Mouse (Mus musculus): Measurements from ENCODE around the gene Gimap4. TPM values are rescaled to one million over a fixed set of nuclear protein-coding genes. Genes with fewer than 3 reads are reported as not detected.
"Not testable (repeated sequence)": the region's sequence is repeated elsewhere in the genome, so short reads cannot be mapped to it uniquely, and the experiment has no call there.

Gimap4 gene
- total RNA-seq, 2 experiments from 2014 or later, result 2.7 to 4.5 TPM

DNA sequence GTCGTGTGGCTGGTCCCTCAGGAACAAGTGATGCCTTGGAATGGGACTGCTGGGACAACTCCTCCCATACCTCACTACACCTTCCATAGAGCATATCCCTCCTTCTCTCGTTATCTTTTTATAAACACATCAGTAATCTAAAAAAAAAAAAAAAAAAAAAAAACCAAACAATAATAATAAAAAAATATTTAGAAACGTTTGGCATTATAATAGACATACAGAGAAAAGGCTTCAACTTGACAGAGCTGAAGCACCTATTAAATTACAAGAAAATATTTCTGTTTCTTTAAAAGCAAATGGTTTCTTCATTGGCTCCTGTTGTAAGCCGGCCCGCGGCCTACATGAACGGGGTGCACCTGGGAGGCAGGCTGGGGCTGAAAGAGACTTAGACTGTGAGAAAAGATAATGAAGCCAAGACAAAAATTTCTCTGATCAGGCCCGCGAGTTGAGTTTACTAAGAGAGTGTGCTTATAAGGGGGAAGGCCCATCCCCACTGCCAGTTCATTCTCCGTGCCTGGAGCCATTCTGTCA lies 8.9 kb upstream of the Gimap4 start:
- ATAC-seq (replicated peaks; ENCODE audit: low FRiP score, poor library complexity, severe bottlenecking), result no peak

DNA sequence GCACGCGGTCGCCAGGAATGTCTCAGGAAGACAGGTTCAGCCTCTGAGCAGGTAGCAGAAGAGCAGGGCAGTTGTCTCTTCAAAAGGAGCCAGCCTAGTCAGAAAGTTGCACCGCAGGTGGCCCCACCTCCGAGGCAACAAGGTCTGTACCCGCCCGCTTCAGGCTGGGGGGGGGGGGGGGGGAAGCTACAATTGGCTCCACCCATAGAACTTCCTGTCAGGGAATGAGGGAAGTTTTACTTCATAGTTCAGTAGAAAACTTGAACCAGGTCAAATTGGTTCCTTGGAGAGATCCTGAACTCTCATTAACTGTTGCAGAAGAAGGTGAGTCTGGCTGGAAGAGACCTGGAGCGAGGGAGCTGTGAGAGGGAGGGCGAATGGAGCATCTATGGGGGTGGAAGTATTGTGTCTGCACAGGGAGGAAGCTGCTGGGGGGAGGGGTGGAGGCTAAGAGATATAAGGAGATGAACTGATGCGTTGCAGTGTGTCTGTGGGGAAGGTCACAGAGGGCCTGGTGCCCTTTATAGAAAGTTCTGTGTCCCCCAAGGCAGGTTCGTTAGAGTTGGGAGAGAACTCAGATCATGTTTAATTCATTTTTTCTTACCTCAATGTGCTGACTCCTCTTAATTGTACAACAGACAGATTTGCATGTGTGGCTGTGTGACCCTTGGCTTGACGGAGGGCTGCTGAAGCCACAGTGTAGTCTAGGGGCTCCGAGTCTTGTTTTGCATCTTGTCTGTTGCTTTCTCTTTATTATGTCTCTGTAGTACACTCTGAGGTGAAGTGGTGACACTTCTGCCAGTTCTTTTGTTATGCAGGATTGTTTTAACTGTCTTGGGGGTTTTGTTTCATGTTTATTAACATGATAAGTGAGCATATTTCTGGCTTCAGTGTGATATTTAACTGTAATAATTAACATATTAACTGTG lies 8.2 kb upstream of the Gimap4 start, which contains the start of gene Gimap9:
TSS of gene Gimap9 (plus strand) at position 199 of the 929 bp plus-strand sequence.
- ATAC-seq (replicated peaks; ENCODE audit: low FRiP score, poor library complexity, severe bottlenecking), result peak; percentile 60; the same call in 1 of the 2 replicates

DNA sequence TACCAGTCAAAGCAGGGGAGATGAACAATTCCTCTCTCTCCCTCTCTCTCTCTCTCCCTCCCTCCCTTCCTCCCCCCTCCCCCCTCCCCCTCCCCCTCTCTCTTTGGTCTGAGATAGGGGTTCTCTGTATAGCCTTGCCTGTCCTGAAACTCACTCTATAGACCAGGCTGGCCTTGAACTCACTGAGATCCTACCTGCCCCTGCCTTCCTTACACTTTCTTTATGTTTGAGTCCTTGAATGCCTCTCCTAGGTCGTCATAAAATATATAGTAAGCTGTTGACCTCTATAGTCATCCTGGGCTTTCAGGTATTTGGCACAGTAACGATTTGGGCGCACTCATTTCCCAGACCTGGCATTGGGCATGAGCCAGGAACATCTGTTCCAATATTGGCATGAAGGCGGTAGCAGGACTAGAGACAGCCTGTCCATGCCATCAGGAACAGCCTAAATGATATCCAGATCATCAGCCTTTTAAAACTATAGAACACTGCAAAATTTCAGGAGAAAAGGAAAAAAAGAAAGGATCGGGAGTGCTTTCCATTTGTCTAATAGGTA lies 7.4 kb upstream of the Gimap4 start:
- ATAC-seq (replicated peaks; ENCODE audit: low FRiP score, poor library complexity, severe bottlenecking), result no peak

DNA sequence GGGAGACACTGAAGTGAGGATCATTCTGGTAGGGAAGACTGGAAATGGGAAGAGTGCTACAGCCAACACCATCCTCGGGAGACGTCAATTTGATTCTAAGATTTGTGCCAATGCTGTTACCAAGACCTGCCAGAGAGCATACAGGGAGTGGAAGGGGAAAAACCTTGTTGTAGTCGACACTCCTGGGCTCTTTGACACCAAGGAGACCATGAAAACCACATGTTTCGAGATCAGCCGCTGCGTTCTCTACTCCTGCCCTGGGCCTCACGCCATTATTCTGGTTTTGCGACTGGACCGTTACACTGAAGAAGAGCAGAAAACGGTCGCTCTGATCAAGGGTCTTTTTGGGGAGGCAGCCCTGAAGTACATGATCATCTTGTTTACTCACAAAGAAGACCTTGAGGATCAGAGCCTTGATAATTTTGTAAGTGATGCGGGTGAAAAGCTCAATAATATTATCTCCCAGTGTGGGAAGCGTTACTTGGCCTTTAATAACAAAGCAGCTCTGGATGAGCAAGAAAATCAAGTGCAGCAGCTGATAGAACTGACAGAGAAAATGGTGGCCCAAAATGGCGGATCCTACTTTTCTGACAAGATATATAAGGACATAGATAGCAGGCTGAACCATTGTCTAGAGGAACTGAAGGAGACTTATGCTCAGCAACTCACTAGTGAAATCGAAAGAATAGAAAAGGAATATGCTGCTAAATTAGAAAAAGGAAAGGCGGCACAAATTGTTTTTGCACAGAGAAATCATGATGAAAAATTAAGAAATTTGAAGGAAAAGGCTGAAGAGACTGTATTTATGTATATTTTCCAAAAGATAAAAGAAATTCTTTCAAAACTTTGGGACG lies 6.6 kb upstream of the Gimap4 start:
- no peak for ATAC-seq (replicated peaks; ENCODE audit: low FRiP score, poor library complexity, severe bottlenecking)

DNA sequence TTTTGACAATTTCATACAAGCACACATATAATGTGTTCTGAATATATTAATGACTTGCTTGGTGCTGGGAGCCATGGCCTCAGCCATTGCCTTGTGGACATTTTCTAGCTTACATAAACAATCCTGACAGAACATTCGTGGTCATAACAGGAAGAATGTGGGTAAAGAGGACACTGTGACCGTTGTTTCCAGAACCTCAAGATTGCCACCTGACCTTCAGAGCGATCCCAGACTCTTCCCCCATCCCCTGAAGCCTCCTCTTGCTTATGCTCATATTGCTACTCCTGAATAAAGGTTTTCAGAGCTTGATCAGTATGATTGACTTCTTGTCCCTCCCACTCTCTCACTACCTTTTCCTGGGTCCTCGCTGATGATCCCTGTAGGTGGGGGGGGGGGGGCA lies 6.0 kb upstream of the Gimap4 start:
- no peak for ATAC-seq (replicated peaks; ENCODE audit: low FRiP score, poor library complexity, severe bottlenecking)

DNA sequence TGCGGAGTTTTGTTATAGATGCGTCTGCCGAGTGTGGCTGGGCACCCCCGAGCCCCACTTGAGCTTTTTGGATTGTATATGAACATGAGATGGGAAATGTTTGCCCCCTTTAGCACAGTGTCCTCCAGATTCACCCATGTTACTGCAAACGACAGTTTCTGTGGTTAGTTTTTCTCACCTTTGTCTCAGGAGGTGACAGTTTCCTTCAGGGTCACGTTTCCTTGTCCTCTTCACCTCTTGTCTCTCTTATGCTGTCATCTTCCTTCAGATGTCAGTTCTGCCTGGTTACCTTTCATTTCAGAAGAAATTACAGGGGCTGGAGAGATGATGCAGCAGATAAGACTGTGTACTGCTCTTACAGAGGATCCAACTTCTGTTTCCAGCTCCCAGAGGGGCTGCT lies 4.6 kb upstream of the Gimap4 start:
- ATAC-seq (replicated peaks; ENCODE audit: low FRiP score, poor library complexity, severe bottlenecking), result no peak

DNA sequence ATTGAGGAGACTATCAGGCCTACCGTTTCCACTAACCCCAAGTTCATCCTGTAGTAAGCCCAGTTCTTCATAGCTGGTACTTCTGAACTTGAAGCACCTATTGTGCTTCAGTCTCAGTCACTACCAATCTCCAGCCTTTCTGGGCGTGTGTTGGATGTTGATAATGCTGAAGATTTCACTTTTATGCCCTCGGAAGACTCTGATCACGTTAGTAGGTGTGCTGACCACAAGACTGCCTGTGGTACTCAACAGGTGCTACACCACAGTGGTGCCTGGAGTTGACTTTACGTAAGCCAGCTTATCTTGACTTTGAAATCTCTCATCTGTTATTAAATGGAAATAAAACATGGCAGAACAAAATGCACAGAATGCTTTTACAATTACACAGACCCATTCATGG lies 3.9 kb upstream of the Gimap4 start:
- no peak for ATAC-seq (replicated peaks; ENCODE audit: low FRiP score, poor library complexity, severe bottlenecking)

DNA sequence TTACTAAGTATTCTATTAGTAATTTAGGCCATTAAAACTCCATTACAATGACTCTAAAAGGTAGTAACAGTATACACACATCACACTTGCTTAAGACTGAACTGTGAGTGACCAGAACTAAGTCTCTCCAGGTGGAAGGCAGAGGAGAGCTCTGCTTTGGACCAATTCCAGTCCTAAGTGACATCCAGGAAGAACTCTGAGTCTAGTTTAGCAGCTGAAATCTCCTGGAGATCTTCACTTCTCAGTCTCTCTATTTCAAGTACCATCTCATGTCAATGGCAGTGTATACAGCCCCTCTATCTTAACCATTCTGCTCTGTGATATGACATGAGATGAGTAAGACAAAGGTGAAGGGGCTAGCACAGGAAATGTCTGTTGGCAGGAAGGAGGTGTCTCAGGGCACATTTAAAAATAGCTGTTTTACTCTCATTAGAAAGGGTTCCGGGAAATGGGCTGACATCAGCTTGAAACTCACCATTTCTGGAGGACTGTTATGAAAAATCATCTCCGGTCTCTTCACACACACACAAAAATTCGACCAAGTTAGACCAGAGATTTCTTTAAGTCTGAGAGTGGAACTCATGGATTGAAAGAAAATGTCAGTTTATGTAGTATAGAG lies 2.8 kb upstream of the Gimap4 start:
- no peak for ATAC-seq (replicated peaks; ENCODE audit: low FRiP score, poor library complexity, severe bottlenecking)

DNA sequence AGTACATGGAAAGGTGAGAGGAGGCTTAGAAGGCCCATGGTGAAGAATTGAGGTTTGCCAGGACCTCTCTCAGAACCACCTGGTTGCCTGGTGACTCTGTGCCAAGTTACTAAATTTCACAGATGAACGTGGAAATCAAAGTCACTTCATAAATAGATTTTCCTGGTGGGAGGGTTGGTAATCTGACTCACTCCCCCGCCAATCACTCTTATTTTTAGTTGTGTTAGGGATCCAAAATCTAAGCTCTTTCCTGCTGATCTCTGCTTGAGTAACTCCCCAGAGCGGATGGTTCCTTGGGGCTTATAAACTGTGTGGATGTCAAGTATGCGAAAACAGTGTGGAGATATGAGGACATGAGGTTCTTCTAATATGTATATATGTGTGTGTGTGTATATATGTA lies 2.1 kb upstream of the Gimap4 start:
- no peak for ATAC-seq (replicated peaks; ENCODE audit: low FRiP score, poor library complexity, severe bottlenecking)

DNA sequence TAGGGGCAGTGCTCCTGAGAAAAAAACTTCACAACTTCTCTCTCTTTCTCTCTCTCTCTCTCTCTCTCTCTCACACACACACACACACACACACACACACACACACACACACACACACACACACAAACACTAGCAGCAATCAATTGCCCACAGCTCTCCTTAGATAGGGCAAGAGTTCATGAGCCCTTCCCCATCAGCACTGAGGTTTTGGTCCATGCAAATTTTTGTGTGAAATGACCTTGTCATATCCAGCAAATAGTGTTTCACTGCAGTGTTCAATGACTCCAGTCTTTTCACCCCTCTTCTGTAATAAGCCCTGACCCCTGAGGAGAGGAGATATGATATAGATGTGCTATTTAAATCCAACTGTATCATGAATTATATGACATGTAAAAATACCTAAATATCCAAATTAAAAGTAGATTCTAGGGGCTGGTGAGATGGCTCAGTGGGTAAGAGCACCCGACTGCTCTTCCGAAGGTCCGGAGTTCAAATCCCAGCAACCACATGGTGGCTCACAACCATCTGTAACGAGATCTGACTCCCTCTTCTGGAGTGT lies 1.0 kb upstream of the Gimap4 start:
- not testable (repeated sequence) for ATAC-seq (replicated peaks; ENCODE audit: low FRiP score, poor library complexity, severe bottlenecking)

DNA sequence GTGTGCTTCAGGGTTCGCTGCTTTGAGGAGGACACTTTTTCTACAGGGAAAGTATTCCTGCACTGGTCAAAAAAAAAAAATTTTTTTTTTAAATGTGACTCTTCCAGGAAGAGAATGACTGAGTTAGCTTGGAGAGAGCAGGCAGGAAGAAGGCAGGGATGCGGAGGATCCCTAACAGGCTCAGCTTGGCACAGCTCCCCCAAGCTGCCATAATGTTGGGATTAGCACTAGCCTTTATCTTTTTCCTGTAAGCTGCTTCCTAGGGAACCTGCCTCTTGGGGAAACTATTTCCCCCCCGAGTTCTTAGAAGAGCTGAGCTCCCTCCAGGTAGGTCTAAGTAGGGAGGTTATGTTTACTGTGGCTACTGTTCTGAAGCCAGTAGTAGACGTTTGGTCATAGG lies 457 bp downstream of the Gimap4 start:
- no peak for ATAC-seq (replicated peaks; ENCODE audit: low FRiP score, poor library complexity, severe bottlenecking)

DNA sequence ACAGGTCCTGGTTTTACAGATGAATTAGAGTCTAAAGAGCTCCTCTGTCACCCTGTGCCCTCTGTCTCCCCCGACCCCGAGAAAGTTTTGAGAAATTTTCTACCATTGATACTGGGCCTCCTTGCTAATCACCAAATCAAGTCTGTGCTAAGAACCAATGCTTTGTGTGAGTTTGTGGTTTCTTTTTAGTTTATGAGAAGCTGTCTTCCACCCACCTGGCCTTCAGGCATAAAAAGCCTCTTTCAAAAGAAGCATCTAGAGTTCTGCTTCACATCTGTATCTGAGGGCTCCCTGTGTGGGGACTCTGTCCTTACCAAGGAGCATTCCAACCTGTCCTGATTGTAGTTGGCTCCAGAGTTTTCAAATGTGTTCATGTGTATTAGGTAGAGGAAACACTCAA lies 902 bp downstream of the Gimap4 start:
- ATAC-seq (replicated peaks; ENCODE audit: low FRiP score, poor library complexity, severe bottlenecking), result no peak

DNA sequence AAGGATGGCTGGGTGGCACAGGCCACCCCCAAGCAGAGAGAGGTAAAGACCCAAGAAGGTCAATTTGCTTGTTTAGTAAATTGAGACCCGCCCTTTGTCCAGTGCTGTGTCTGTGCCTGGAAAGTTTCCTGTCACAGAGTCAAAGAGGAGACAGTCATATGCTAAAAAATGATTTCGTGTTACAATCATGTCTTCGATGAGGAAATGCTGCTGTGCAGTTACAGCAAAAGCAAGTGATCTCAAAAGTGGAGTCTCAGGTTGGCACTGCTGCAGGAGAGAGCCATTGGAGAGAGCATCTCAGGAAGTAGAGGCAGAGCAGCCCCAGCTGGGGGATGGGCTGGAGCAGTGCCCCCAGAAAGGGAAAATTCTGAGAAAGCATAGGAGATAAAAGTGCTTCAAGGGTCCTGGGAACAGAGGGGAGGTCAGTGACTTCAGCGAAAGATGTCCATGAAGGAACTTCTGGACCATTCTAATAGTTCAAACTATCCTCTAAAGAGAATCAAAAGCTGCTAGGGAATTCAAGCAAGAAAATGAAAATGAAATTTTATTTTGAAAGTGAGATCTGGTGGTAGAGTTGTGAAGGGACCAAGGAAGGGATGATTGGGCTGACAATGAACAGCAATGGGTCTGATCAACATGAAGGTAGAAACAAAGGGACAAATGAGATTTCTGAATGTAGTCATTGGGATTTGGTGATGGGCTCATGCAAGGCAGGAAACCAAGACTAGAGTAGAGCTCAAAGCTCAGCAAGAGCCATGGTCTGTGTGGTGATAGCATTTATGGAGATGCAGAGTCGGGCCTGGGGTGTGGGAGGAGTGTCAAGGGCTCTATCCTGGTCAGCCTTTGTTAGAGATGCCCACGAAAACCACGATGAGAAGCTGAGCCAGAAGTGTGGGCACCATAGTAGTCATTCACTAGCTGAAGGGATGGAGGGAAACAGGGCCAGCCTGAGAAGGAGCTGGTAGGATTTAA lies 1.6 kb downstream of the Gimap4 start:
- no peak for ATAC-seq (replicated peaks; ENCODE audit: low FRiP score, poor library complexity, severe bottlenecking)

DNA sequence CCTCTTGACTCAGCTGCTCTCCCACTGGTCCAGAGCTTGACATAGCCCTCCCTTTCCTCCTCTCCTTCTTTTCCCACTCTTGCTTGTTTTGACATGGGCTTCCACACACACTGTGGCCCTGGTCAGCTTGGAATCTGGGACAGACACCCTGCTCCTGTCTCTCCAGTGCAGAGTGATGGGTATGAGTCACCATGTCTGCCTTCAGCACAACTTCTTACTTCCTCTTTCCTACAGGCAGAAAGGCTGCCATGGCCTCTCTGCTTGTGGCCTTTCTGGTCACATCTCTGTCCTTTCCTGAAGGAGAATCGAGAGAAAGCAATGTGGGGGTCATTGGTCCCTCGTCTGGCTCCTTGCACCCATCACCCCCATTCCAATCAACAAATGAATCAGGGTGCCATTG lies 2.7 kb downstream of the Gimap4 start:
- no peak for ATAC-seq (replicated peaks; ENCODE audit: low FRiP score, poor library complexity, severe bottlenecking)

DNA sequence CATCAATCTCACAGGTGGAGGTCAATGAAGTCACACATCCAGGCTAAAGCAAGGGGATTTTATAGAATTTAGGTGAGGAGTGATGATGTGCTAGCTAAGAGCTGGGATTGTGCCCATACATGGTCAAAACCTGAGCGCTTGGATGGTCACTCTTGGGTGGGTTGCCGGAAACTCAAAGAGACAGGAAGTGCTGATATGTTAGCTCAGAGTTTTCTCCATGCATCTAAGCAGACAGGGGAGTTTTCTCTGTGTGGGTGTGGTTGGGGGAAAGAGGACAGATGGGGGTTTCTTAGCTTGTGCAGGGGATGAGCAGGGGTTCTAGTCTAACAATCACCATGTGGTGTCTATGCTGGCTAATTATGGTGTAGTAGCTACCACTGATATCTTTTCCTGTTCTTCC lies 5.0 kb downstream of the Gimap4 start:
- ATAC-seq (replicated peaks; ENCODE audit: low FRiP score, poor library complexity, severe bottlenecking), result no peak

DNA sequence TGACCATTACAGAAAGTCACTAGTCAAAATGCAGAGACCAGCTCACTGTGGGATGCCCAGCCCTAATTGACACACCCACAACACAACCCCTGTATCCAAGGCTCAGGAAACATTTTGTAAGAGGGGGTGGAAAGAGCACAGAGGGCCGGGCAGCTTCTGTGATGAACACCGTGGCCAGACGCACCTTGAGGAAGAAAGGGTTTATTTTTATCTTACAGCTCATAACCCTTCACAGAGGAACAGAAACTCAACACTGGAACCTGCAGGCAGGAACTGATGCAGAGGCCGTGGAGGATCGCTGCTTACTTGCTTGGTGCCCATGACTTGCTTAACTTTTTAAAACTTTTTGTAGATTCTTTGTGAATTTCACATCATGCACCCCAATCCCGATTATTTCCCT lies 8.6 kb downstream of the Gimap4 start:
- ATAC-seq (replicated peaks; ENCODE audit: low FRiP score, poor library complexity, severe bottlenecking), result no peak

DNA sequence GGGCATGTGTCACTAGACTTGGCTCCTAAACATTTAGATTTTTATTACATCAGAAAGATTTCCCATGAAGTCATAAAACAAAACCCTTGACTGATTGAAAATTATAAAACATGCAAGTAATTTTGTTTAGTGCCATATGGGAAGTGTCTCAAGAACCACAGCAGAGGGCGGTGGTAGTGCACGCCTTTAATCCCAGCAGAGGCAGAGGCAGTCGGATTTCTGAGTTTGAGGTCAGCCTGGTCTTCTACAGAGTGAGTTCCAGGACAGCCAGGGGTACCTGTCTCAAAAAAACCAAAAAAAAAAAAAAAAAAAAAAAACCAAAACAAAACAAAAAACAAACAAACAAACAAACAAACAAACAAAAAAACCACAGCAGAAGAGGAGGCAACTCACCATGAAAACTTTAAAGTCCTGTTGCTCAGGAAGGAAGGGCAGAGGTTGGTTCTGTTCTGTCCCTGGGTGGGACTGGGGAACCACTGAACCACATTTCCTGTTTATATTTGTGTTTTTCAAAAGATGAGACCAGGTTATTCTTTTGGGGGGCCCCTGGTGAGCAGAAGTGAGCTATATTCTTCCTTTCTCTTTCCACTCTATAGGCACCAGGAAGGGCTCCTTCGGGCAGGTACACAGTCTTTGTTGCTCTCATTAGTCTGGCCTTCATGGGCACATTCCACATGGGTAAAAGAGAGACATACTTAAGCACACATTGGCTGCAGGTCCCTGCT lies 12.6 kb downstream of the Gimap4 start:
- no peak for ATAC-seq (replicated peaks; ENCODE audit: low FRiP score, poor library complexity, severe bottlenecking)

DNA sequence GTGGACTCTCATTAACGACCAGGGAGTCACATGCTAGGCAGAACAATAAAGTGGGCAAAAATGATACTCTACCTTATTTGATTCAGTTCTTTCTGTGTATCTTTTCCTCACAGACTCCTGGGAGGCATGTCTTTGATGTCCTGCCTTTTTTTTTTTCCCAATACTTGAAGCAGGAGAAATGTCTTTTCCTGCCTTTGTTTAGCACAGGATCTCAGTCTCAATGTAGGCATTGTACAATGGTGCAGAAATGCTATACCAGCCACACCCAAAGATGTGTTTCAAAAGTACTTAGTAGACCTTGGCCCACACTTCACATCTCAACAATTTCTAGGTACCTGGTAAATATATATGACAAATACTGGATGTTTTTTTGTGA lies 13.2 kb downstream of the Gimap4 start:
- no peak for ATAC-seq (replicated peaks; ENCODE audit: low FRiP score, poor library complexity, severe bottlenecking)

All from erythroblast, adult 5-6 weeks (primary cell).